Mouse (Mus musculus) brain, embryonic 14.5 days (tissue): ENCODE data around the gene Ncam2. TPM values are rescaled to one million over a fixed set of nuclear protein-coding genes. Genes with fewer than 3 reads are reported as not detected.

Source experiments
- DNase-seq: peaks from one replicate; pipeline ENCODE4 v3.0.0-alpha.2; 2011; ENCODE audit warnings: low read depth
- CTCF ChIP-seq: fragments of 200-500 bp; IDR thresholded peaks from 2 replicates; pipeline ENCODE4 v1.5.1; 2012; ENCODE audit warnings: inconsistent platforms, mild to moderate bottlenecking, moderate library complexity, borderline replicate concordance; ENCODE audit not compliant: insufficient read depth, insufficient read length; ENCODE audit errors: extremely low read depth
- POLR2A ChIP-seq: fragments of 200-500 bp; IDR thresholded peaks from 2 replicates; pipeline ENCODE4 v1.6.1; 2012; ENCODE audit warnings: mild to moderate bottlenecking, inconsistent platforms, borderline replicate concordance; ENCODE audit not compliant: poor library complexity, insufficient read depth, insufficient read length, severe bottlenecking; ENCODE audit errors: extremely low read depth
- polyA plus RNA-seq: library from polyadenylated mRNA; depleted of rRNA; stranded (reverse); fragments of >200 nt; gene quantifications from 2 replicates; pipeline ENCODE4 v1.2.3, GENCODE M21; 2012; rRNA removed

Ncam2 gene
- polyA plus RNA-seq = 5.7 and 11.5 TPM in 2 replicates

DNA sequence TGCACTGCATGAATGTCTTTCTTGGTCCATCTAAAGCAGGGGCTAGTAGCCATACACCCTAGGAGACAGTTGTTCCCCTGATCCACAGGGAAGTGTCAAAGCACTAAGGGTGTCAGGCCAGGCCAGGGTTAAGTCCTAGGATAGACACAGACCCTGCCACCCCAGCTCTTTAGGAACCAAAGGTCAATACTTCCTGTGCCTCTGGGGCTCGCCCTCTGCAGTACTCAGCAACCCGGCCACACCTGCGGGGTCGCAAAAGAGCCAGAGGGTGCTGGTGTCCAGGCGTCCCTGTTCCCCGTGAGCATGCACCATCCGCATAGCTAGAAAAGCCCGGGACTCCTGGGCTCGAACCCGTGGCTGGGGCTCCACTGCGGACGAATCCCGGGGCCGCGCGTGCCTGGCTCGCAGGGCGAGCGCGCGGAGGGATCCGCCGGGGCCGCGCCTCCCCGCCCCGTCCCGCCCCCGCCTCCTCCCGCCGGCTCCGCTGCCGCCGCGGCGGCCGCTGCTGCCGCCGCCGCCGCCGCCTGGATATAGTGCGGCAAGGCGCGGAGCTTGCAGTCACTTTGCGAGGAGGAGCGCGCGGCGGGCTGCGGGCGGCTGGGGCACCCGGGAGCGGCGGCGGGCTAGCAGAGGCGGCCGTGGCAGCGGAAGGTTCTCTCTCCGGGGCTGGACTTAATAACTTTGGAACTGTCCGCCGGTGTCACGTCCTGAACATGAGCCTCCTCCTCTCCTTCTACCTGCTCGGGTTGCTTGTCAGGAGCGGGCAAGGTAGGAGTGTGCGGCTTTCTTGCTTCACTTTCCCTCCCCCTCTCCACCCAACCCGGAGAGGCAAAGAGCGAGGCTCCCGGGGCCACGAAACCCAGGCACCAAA is at the start of gene Ncam2:
Gene Ncam2, plus strand, starts transcription at position 497 of the 871 bp plus-strand sequence.
- TF ChIP-seq POLR2A (peak; percentile 53; the same call in 1 of the 2 replicates), CTCF (no peak)
- DNase-seq = peak; percentile 91

DNA sequence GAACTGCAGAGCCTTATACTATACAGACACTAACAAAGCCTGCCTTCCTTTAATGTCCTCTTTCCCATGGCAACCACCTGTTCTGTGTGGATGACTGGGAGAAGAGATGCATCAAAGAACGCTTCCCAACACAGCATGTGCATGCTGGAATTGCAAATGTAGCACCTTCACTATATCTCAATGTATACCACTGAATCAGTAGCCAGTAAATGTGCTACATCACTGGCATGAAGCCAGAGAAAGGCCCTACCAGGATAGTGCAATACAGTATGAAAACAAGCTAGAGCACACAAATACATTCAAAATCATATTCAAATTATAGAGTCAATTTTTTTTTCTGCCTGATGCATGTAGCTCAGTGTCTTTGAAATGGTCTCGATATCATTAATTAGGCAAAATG is 29.7 kb upstream of the Ncam2 start:
- peak; percentile 40 for DNase-seq
- no peak for TF ChIP-seq POLR2A
- TF ChIP-seq CTCF = no peak

DNA sequence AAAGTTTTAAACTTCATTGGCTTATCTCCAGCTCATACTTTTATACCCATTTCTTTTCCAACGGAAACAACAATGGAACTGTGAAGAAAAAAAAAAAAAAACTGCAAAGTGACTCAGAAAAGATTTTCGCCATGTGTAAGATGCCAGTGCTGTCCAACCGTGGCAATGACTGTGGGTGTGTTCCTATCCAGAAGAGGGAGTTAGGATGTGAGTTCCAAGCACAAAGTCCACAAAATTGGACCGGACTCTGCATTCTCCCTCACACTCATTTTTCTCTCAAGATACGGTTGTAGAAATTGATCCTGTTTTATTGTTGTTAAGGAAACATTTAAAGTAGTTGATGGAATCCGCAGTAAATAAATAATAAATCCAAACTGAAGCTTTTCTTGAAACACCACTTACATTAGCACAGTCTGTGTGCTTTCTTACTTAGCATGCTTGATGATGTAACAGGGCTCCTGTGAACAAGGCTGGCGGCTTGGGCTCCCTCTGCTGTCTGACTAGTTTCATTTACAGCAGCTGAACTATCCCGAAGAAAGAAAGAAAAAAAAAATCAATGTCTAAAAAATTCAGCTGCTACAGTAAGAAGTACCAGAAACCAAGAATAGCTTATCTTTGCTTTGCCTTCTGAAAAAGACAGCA is 25.1 kb upstream of the Ncam2 start:
- peak; percentile 93 for DNase-seq
- TF ChIP-seq CTCF = peak; percentile 68; the same call in 1 of the 2 replicates
- TF ChIP-seq POLR2A = no peak

DNA sequence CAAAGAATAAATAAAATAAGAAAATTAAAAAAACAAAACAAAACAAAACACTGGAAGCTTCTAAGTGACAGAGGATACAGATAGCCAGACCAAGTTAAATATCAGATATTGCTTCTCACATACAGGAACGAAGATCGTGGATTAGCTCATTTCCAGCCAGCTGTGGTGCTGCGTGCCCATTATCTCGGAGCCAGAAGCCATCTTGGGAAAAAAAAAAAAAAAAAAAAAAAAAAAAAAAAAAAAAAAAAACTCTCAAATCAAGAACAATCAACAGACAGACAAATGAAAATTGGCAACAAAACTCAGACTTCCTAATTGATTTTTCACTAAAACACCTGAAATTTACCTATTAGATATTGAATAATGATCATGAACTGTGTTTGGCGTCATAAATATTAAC is 20.7 kb upstream of the Ncam2 start:
- no peak for DNase-seq
- TF ChIP-seq POLR2A = no peak
- TF ChIP-seq CTCF = no peak

DNA sequence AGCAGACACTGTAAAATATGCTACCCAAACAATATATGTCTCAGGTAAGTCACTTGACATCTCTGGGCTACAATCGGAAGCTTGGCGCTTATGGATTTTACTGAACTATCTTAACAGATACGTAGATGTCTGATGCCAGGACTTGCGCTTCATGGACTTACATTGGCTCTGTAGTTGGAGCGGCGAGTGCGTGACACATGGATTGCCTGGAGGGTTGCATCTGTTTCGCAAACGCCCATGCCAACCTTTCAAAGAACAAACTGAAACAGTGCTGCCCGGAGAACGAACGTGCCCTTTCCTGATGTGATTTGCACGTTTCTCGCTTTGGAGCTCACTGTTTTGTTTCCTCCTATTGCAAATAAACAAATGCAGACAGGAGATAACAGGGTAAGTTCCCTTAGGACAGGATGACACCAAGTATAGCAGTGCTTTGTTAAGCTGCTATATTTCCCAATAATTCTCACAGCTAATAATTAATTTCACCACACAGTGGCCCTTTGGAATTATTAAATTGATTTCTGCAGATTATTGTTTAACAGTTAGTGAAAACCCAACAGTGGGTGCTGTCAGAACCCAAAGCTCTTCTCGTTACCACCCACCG is 12.8 kb upstream of the Ncam2 start:
- peak; percentile 61 for DNase-seq
- TF ChIP-seq CTCF (no peak), POLR2A (no peak)

DNA sequence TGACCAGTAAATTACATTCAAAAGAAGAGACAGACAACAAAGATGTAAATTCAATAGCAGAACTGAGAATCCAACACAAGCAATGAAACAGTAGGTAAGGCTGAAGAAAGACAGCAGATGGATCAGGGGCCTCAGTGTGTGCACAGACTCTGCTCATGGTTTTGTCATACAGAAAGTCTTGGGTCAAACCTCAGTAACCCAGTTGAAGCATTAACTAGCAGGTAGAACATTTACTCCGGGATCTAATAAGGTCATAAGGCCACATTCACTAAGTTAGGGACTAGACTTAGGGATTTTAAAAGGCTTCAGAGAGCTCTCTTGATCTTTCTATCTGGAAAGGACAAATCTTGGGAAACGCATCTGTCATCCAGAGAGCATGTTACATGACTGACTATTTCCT is 8.9 kb upstream of the Ncam2 start:
- no peak for DNase-seq
- TF ChIP-seq CTCF (no peak), POLR2A (no peak)

DNA sequence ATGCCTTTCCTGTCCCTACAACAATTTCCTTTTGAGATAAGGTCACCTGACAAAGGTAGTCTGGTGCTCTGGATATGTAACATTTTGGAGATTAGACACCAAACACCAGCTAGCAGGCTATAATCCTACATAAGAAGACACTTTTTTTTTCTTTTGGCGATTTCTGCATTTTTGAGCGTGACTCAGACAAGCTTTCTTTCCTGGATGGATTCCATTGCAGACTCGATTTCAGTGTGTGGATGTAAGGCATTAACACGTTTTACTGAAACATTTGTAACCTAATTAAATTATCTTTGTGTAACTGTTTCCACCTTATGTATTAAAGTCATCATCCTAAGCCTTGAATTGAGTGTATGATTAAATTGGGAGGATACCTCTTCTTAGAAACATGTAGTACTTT is 7.9 kb upstream of the Ncam2 start:
- no peak for TF ChIP-seq POLR2A
- TF ChIP-seq CTCF = no peak
- no peak for DNase-seq

DNA sequence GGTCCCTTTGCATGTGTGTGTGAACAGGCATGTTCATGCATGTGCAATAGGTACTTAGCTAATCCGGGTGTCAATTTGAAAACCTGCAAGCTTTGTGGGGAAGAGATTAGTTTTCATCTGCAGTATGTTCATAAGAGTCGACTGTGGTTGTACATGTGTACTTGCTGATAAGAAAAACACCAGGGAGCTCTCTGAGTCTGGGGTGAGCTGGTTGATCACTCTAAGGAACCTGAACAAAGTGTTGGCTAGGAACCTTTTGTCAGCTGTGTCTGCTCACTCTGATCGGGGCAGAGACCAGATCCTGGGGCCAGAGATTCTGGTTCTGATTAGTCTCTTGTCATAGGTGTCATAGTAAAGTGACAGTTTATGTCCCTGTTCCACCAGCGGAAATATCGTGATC is 1.0 kb upstream of the Ncam2 start:
- DNase-seq = no peak
- TF ChIP-seq CTCF (no peak), POLR2A (no peak)

DNA sequence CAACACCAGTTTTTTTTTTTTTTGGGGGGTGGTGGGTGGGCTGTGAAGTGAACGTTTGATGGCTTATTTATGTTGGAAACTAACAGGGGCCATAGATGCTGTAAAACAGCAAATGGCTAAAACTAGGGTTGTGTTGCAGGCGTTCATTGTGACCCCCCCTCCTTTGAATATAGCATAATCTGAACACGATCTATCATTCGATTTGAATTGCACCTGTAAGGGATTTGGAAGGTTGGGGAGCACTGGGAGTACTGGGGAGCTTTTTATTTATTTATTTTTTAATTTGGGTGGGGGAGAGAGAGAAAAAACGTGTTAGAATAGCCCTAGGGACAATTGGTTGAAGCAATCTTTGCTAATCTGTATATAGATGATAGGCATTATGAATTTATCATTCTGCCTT is 974 bp downstream of the Ncam2 start:
- TF ChIP-seq POLR2A (no peak), CTCF (no peak)
- peak; percentile 61 for DNase-seq

DNA sequence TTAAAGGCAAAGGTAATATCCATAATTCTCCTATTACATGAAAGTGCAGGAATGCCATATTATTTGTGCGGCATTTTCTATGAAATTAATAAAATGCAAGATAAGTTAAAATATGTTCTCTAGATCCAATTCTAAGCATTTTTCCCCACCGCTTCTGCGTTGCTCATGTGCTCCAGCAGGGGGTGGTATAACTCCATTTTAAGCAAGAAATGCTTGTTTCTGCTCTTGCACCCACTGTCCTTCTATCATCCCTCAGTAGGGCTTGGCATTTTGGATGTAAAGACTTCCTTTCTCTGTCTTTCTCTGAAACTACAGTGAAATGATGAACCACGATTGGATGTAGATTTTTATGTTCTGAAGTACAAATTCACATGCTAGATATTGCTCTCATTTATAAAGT is 1.5 kb downstream of the Ncam2 start:
- TF ChIP-seq POLR2A (no peak), CTCF (peak; percentile 81; the same call in 1 of the 2 replicates)

DNA sequence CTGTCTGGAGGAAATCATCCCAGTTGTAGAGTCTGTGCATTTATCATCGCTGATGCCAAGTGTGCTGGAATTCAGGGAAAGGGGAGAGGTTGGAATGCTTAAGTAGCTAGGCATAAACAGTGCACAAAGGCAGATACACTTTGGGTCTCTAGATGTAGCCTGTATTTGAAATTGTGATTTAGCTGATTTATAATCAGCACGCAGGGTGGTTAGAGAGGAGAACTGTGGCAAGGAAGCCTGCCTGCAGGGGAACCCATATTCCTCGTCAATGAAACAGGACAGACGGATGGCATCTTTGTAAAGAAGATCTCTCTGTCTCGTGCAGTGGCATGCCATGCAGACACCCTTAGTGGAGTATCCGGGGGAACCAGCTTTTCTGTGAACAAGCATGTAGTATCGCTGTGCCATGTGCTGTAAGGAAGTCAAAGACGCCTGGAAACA is 2.2 kb downstream of the Ncam2 start:
- TF ChIP-seq POLR2A (no peak), CTCF (no peak)
- peak; percentile 74 for DNase-seq

More for the DNA sequence above, 1.5 kb downstream of the Ncam2 start:
- DNase-seq = peak; percentile 94
